Mouse (Mus musculus): ENCODE measurements around the gene Nr5a1. TPM values are rescaled to one million over a fixed set of nuclear protein-coding genes. Genes with fewer than 3 reads are reported as not detected.

The Nr5a1 gene
- total and polyA plus RNA-seq, 2 experiments from 2014 or later = 0.45 to 1.3 TPM

GRCm38 (mm10) chr2:38705036-38705435, 9.3 kb downstream of the Nr5a1 start:
- H3K36me3 ChIP-seq (ENCODE audit: insufficient read depth) = no peaks in the 10 kb centered on the region
- no peak overlapping the region for H3K4me3 ChIP-seq (ENCODE audit: low read depth, low read length)
- WGBS = 73% methylated on average over 4 of the region's 4 CpGs
- H3K9me3 ChIP-seq (ENCODE audit: low read length) = no peaks in the 10 kb centered on the region
- no peak for DNase-seq
- H3K4me1 ChIP-seq (ENCODE audit: insufficient read depth) = no peaks in the 10 kb centered on the region
- H3K9ac ChIP-seq = no peak overlapping the region
- H3K27ac ChIP-seq (ENCODE audit: low read depth, low read length) = no peak overlapping the region
- no peak for TF ChIP-seq CTCF (IDR thresholded peaks at IDR 0.05; ENCODE audit: low read depth)
- H3K4me2 ChIP-seq (ENCODE audit: low read depth) = no peak overlapping the region
- no peak for ATAC-seq
- peaks cover 53% of the 10 kb centered on the region for H3K27me3 ChIP-seq (ENCODE audit: insufficient read depth, low read length)

- H3K9me3 ChIP-seq (ENCODE audit: low read length) = no peaks in the 10 kb centered on the region
- H3K36me3 ChIP-seq (ENCODE audit: insufficient read depth) = no peaks in the 10 kb centered on the region
- no peaks in the 10 kb centered on the region for H3K4me1 ChIP-seq (ENCODE audit: insufficient read depth)
- 87% methylated on average over 9 of the region's 9 CpGs for WGBS
- no peak overlapping the region for H3K9ac ChIP-seq
- ATAC-seq (no peak), DNase-seq (no peak)
- no peak overlapping the region for H3K4me2 ChIP-seq (ENCODE audit: low read depth)
- H3K27me3 ChIP-seq (ENCODE audit: insufficient read depth, low read length) = peaks cover 46% of the 10 kb centered on the region
- TF ChIP-seq CTCF (IDR thresholded peaks at IDR 0.05; ENCODE audit: low read depth) = no peak
- H3K27ac ChIP-seq (ENCODE audit: low read depth, low read length) = no peak overlapping the region
- no peak overlapping the region for H3K4me3 ChIP-seq (ENCODE audit: low read depth, low read length)
Measured at GRCm38 (mm10) chr2:38704336-38704735, 10.0 kb downstream of the Nr5a1 start.

- whole genome bisulfite sequencing = 69% methylated on average over 5 of the region's 5 CpGs
Measured at GRCm38 (mm10) chr2:38700177-38700576, 14.2 kb downstream of the Nr5a1 start.

GRCm38 (mm10) chr2:38698623-38699022, 15.7 kb downstream of the Nr5a1 start:
- 84% methylated on average over 5 of the region's 5 CpGs for WGBS
- Histone ChIP-seq H3K36me3 (ENCODE audit: insufficient read depth) (no peaks in the 10 kb centered on the region), H3K4me3 (ENCODE audit: low read depth, low read length) (no peak overlapping the region), H3K27me3 (ENCODE audit: insufficient read depth, low read length) (peaks cover 32% of the 10 kb centered on the region), H3K4me1 (ENCODE audit: insufficient read depth) (no peaks in the 10 kb centered on the region), H3K4me2 (ENCODE audit: low read depth) (no peak overlapping the region), H3K9me3 (ENCODE audit: low read length) (no peaks in the 10 kb centered on the region), H3K27ac (ENCODE audit: low read depth, low read length) (no peak overlapping the region), H3K9ac (no peak overlapping the region)
- DNase-seq (no peak), ATAC-seq (no peak)
- no peak for TF ChIP-seq CTCF (IDR thresholded peaks at IDR 0.05; ENCODE audit: low read depth)

More at GRCm38 (mm10) chr2:38700177-38700576, 14.2 kb downstream of the Nr5a1 start:
- DNase-seq = no peak
- H3K27ac ChIP-seq (ENCODE audit: low read depth, low read length) = no peak overlapping the region
- H3K4me3 ChIP-seq (ENCODE audit: low read depth, low read length) = no peak overlapping the region
- peaks cover 28% of the 10 kb centered on the region for H3K27me3 ChIP-seq (ENCODE audit: insufficient read depth, low read length)
- no peak for TF ChIP-seq CTCF (IDR thresholded peaks at IDR 0.05; ENCODE audit: low read depth)
- no peaks in the 10 kb centered on the region for H3K4me1 ChIP-seq (ENCODE audit: insufficient read depth)
- H3K4me2 ChIP-seq (ENCODE audit: low read depth) = no peak overlapping the region
- H3K9ac ChIP-seq = no peak overlapping the region
- no peaks in the 10 kb centered on the region for H3K36me3 ChIP-seq (ENCODE audit: insufficient read depth)
- no peaks in the 10 kb centered on the region for H3K9me3 ChIP-seq (ENCODE audit: low read length)
- ATAC-seq = no peak

GRCm38 (mm10) chr2:38697128-38698120, 16.9 kb downstream of the Nr5a1 start:
- WGBS = 11% methylated on average over 27 of the region's 27 CpGs
- no peak for TF ChIP-seq CTCF (IDR thresholded peaks at IDR 0.05; ENCODE audit: low read depth)
- 0 out of 2 replicates have a peak overlapping the region, but pooled peaks have one; percentile 6 for H3K4me2 ChIP-seq (ENCODE audit: low read depth)
- DNase-seq (no peak), ATAC-seq (no peak)
- no peaks in the 10 kb centered on the region for H3K36me3 ChIP-seq (ENCODE audit: insufficient read depth)
- no peak overlapping the region for H3K27ac ChIP-seq (ENCODE audit: low read depth, low read length)
- no peak overlapping the region for H3K4me3 ChIP-seq (ENCODE audit: low read depth, low read length)
- peaks cover 32% of the 10 kb centered on the region for H3K27me3 ChIP-seq (ENCODE audit: insufficient read depth, low read length)
- no peak overlapping the region for H3K9ac ChIP-seq
- H3K4me1 ChIP-seq (ENCODE audit: insufficient read depth) = no peaks in the 10 kb centered on the region
- H3K9me3 ChIP-seq (ENCODE audit: low read length) = no peaks in the 10 kb centered on the region

- DNase-seq = no peak
- Histone ChIP-seq H3K36me3 (ENCODE audit: insufficient read depth) (no peaks in the 10 kb centered on the region), H3K4me1 (ENCODE audit: insufficient read depth) (no peaks in the 10 kb centered on the region), H3K9ac (no peak overlapping the region), H3K4me3 (ENCODE audit: low read depth, low read length) (no peak overlapping the region), H3K27ac (ENCODE audit: low read depth, low read length) (no peak overlapping the region), H3K9me3 (ENCODE audit: low read length) (no peaks in the 10 kb centered on the region), H3K27me3 (ENCODE audit: insufficient read depth, low read length) (peaks cover 32% of the 10 kb centered on the region), H3K4me2 (ENCODE audit: low read depth) (no peak overlapping the region)
- ATAC-seq = no peak
- WGBS = 19% methylated on average over 9 of the region's 9 CpGs
- TF ChIP-seq CTCF (IDR thresholded peaks at IDR 0.05; ENCODE audit: low read depth) = no peak
Measured at GRCm38 (mm10) chr2:38695770-38696169, 18.6 kb downstream of the Nr5a1 start.

GRCm38 (mm10) chr2:38691542-38691941, 22.8 kb downstream of the Nr5a1 start:
- Histone ChIP-seq H3K27me3 (ENCODE audit: insufficient read depth, low read length) (peaks cover 16% of the 10 kb centered on the region), H3K9ac (no peak overlapping the region), H3K4me3 (ENCODE audit: low read depth, low read length) (no peak overlapping the region), H3K27ac (ENCODE audit: low read depth, low read length) (no peak overlapping the region), H3K4me1 (ENCODE audit: insufficient read depth) (0 out of 2 replicates have a peak, but pooled peaks cover 5% of the 10 kb centered on the region), H3K36me3 (ENCODE audit: insufficient read depth) (no peaks in the 10 kb centered on the region), H3K9me3 (ENCODE audit: low read length) (no peaks in the 10 kb centered on the region), H3K4me2 (ENCODE audit: low read depth) (no peak overlapping the region)
- WGBS = 28% methylated on average over 8 of the region's 8 CpGs
- DNase-seq (no peak), ATAC-seq (no peak)
- peak; percentile 61 for TF ChIP-seq CTCF (IDR thresholded peaks at IDR 0.05; ENCODE audit: low read depth)

Measured in forebrain, postnatal 0 days (tissue).